Mouse (Mus musculus) myocyte (in vitro differentiated cells): ENCODE measurements around the gene Tcp10a.

Experiments used
- CEBPB ChIP-seq: IDR thresholded peaks from 2 replicates; pipeline ENCODE4 v1.6.1; 2011; ENCODE audit warnings: mild to moderate bottlenecking, moderate library complexity; ENCODE audit not compliant: poor library complexity, insufficient read depth, severe bottlenecking
- E2F4 ChIP-seq: IDR thresholded peaks from one replicate; pipeline ENCODE4 v1.6.1; 2011; ENCODE audit warnings: mild to moderate bottlenecking, control low read depth, moderate library complexity; ENCODE audit not compliant: insufficient read depth
- MAX ChIP-seq: IDR thresholded peaks from one replicate; pipeline ENCODE4 v1.6.1; 2011; ENCODE audit warnings: low read depth, mild to moderate bottlenecking, control low read depth
- MYOD1 ChIP-seq, 3 experiments: IDR thresholded peaks; one replicate each; pipeline ENCODE4 v1.6.1; 2011; ENCODE audit warnings: control low read depth in 2 of 3, low read depth in 2 of 3, mild to moderate bottlenecking in 2 of 3, moderate library complexity in 1 of 3; ENCODE audit not compliant: insufficient read length in 2 of 3, control insufficient read depth in 1 of 3
- MYOG ChIP-seq, 3 experiments: IDR thresholded peaks; one replicate each; pipeline ENCODE4 v1.6.1; 2011; ENCODE audit warnings: control low read depth in 2 of 3, low read depth in 2 of 3, mild to moderate bottlenecking in 2 of 3; ENCODE audit not compliant: insufficient read length in 2 of 3, control insufficient read depth in 1 of 3, insufficient read depth in 1 of 3
- POLR2A ChIP-seq: IDR thresholded peaks from one replicate; pipeline ENCODE4 v1.6.1; 2011; ENCODE audit warnings: low read depth, mild to moderate bottlenecking, control low read depth, moderate library complexity; ENCODE audit not compliant: insufficient read length
- POLR2AphosphoS2 ChIP-seq: IDR thresholded peaks from one replicate; pipeline ENCODE4 v1.6.1; 2011; ENCODE audit warnings: low read depth, control low read depth; ENCODE audit not compliant: insufficient read length
- REST ChIP-seq: IDR thresholded peaks from one replicate; pipeline ENCODE4 v1.6.1; 2011; ENCODE audit warnings: mild to moderate bottlenecking, control low read depth, moderate library complexity; ENCODE audit not compliant: insufficient read depth, insufficient read length
- TCF12 ChIP-seq: IDR thresholded peaks from one replicate; pipeline ENCODE4 v1.6.1; 2011; ENCODE audit warnings: mild to moderate bottlenecking, control low read depth; ENCODE audit not compliant: poor library complexity, insufficient read depth, severe bottlenecking
- TCF3 ChIP-seq: IDR thresholded peaks from one replicate; pipeline ENCODE4 v1.6.1; 2011; ENCODE audit warnings: low read depth, control low read depth; ENCODE audit not compliant: insufficient read length
- USF1 ChIP-seq: IDR thresholded peaks from one replicate; pipeline ENCODE4 v1.6.1; 2011; ENCODE audit warnings: low read depth, mild to moderate bottlenecking, control low read depth, moderate library complexity

GRCm38 (mm10) chr17:7284297-7284910 is 40.0 kb upstream of the Tcp10a start:
- TF ChIP-seq POLR2A (no peak), POLR2AphosphoS2 (no peak), TCF12 (no peak), MAX (no peak), CEBPB (no peak), E2F4 (no peak), USF1 (no peak), REST (no peak), MYOD1 (IDR thresholded peaks at IDR 0.05; ENCODE audit: control insufficient read depth in 1 of 3, insufficient read length in 2 of 3, low read depth in 2 of 3) (no peak), MYOG (IDR thresholded peaks at IDR 0.05; ENCODE audit: control insufficient read depth in 1 of 3, insufficient read depth in 1 of 3, insufficient read length in 2 of 3, low read depth in 2 of 3) (no peak), TCF3 (no peak)
